Mouse (Mus musculus) limb, embryonic 14.5 days (tissue): ENCODE results near the gene Oas1h. TPM values are rescaled to one million over a fixed set of nuclear protein-coding genes. Genes with fewer than 3 reads are reported as not detected.
"Not testable (repeated sequence)": the region's sequence is repeated elsewhere in the genome, so short reads cannot be mapped to it uniquely, and the experiment has no call there.

Experiments
- ATAC-seq: fragments of 200-750 bp; cut with Nextera tagmentation; 2 replicates; pipeline ENCODE4 v1.8.0; 2017; ENCODE audit warnings: low read depth, moderate number of reproducible peaks, moderate TSS enrichment; ENCODE audit not compliant: low FRiP score
- DNase-seq: peaks from one replicate; pipeline ENCODE4 v3.0.0-alpha.2; 2015; ENCODE audit warnings: low spot score
- H3K27ac ChIP-seq: fragments of 300-500 bp; sonication (generic); replicated peaks from 2 replicates; pipeline ENCODE4 v1.5.1; 2014; ENCODE audit warnings: low read depth, mild to moderate bottlenecking, low read length, moderate library complexity, mixed read lengths
- H3K27me3 ChIP-seq: fragments of 300-500 bp; sonication (generic); 2 replicates; pipeline ENCODE4 v1.6.1; 2014; ENCODE audit warnings: low read length, mixed read lengths; ENCODE audit not compliant: control insufficient read depth, insufficient read depth
- H3K36me3 ChIP-seq: fragments of 300-500 bp; sonication (generic); 2 replicates; pipeline ENCODE4 v1.6.1; 2014; ENCODE audit warnings: mild to moderate bottlenecking, low read length, moderate library complexity, mixed read lengths; ENCODE audit not compliant: control insufficient read depth, insufficient read depth
- H3K4me1 ChIP-seq: fragments of 300-500 bp; sonication (generic); 2 replicates; pipeline ENCODE4 v1.6.1; 2014; ENCODE audit warnings: antibody characterized with exemption, low read length, mixed read lengths; ENCODE audit not compliant: control insufficient read depth, insufficient read depth
- H3K4me2 ChIP-seq: fragments of 300-500 bp; sonication (generic); replicated peaks from 2 replicates; pipeline ENCODE4 v1.6.1; 2014; ENCODE audit warnings: low read depth, mild to moderate bottlenecking, low read length, moderate library complexity; ENCODE audit not compliant: severe bottlenecking
- H3K4me3 ChIP-seq: fragments of 300-500 bp; sonication (generic); replicated peaks from 2 replicates; pipeline ENCODE4 v1.5.1; 2014; ENCODE audit warnings: low read length
- H3K9ac ChIP-seq: fragments of 300-500 bp; sonication (generic); 2 replicates; pipeline ENCODE4 v1.6.1; 2014; ENCODE audit warnings: mild to moderate bottlenecking, low read depth, low read length, moderate library complexity; ENCODE audit not compliant: severe bottlenecking
- H3K9me3 ChIP-seq: fragments of 300-500 bp; sonication (generic); 2 replicates; pipeline ENCODE4 v1.6.1; 2016; ENCODE audit warnings: low read length; ENCODE audit not compliant: control insufficient read depth
- POLR2A ChIP-seq: fragments of 200-500 bp; IDR thresholded peaks from 2 replicates; pipeline ENCODE4 v1.8.0; 2012; ENCODE audit warnings: inconsistent platforms, mild to moderate bottlenecking, moderate library complexity, borderline replicate concordance; ENCODE audit not compliant: insufficient read depth, insufficient read length; ENCODE audit errors: extremely low read depth
- WGBS: fragments of 180-500 bp; shearing (Covaris S2); extraction: QIAGEN DNeasy Blood & Tissue Kit; methylation state at CpG from one replicate; pipeline ENCODE4 v1.1.7; 2014; 5-methylcytosine and 5-hydroxymethylcytosine counted together
- polyA plus RNA-seq, 2 experiments: library from polyadenylated mRNA; depleted of rRNA in 1 of 2; stranded (reverse) in 1 of 2; unstranded in 1 of 2; fragments of >200 nt; fragmentation: Nextera tagmentation in 1 of 2; extraction: Ambion mirVana in 1 of 2; gene quantifications; 2 replicates each; pipeline versions ENCODE4 v1.2.1 to v1.2.3; 2012 to 2014

Gene Oas1h
- polyA plus RNA-seq, 2 experiments: not detected

- Histone ChIP-seq H3K4me2 (no peak overlapping the region), H3K4me1 (no peaks in the 10 kb centered on the region), H3K9me3 (no peaks in the 10 kb centered on the region), H3K9ac (no peak overlapping the region), H3K36me3 (no peaks in the 10 kb centered on the region), H3K4me3 (no peak overlapping the region), H3K27me3 (no peaks in the 10 kb centered on the region), H3K27ac (no peak overlapping the region)
- WGBS: 49% methylated on average over 6 of the region's 6 CpGs
- ATAC-seq (no peak), DNase-seq (no peak)
- no peak for TF ChIP-seq POLR2A
These were observed 26.6 kb downstream of the Oas1h start for GRCm38 (mm10) chr5:120887831-120888230.

GRCm38 (mm10) chr5:120888294-120888815 is 27.1 kb downstream of the Oas1h start:
- WGBS: 35% methylated on average over 4 of the region's 4 CpGs
- not testable (repeated sequence) for H3K27me3 ChIP-seq

GRCm38 (mm10) chr5:120890026-120890425 is 28.8 kb downstream of the Oas1h start:
- Histone ChIP-seq H3K4me1 (no peaks in the 10 kb centered on the region), H3K4me3 (no peak overlapping the region), H3K27ac (no peak overlapping the region), H3K4me2 (no peak overlapping the region), H3K36me3 (no peaks in the 10 kb centered on the region), H3K27me3 (no peaks in the 10 kb centered on the region), H3K9me3 (no peaks in the 10 kb centered on the region), H3K9ac (no peak overlapping the region)
- no peak for TF ChIP-seq POLR2A
- ATAC-seq (no peak), DNase-seq (no peak)
- WGBS: 79% methylated on average over 2 of the region's 2 CpGs

More at GRCm38 (mm10) chr5:120888294-120888815, 27.1 kb downstream of the Oas1h start:
- H3K36me3 ChIP-seq, H3K4me2 ChIP-seq, H3K4me3 ChIP-seq, H3K9me3 ChIP-seq, H3K4me1 ChIP-seq, H3K9ac ChIP-seq, DNase-seq, H3K27ac ChIP-seq, ATAC-seq: not testable (repeated sequence)

GRCm38 (mm10) chr5:120890991-120891390 is 29.8 kb downstream of the Oas1h start:
- Histone ChIP-seq H3K4me3 (no peak overlapping the region), H3K27ac (no peak overlapping the region), H3K9me3 (no peaks in the 10 kb centered on the region), H3K27me3 (no peaks in the 10 kb centered on the region), H3K9ac (no peak overlapping the region), H3K4me1 (no peaks in the 10 kb centered on the region), H3K36me3 (no peaks in the 10 kb centered on the region), H3K4me2 (no peak overlapping the region)
- TF ChIP-seq POLR2A: no peak
- ATAC-seq (no peak), DNase-seq (no peak)
- WGBS: 43% methylated on average over 3 of the region's 3 CpGs

GRCm38 (mm10) chr5:120891566-120892242 is 30.5 kb downstream of the Oas1h start:
- H3K36me3 ChIP-seq, H3K4me3 ChIP-seq: not testable (repeated sequence)
- 63% methylated on average over 2 of the region's 2 CpGs for WGBS

GRCm38 (mm10) chr5:120892243-120892660 is 31.0 kb downstream of the Oas1h start:
- H3K9me3 ChIP-seq: no peaks in the 10 kb centered on the region
- no peak for ATAC-seq
- H3K4me3 ChIP-seq: no peak overlapping the region

More at GRCm38 (mm10) chr5:120891566-120892242, 30.5 kb downstream of the Oas1h start:
- not testable (repeated sequence) for H3K9ac ChIP-seq, H3K27ac ChIP-seq, H3K9me3 ChIP-seq, H3K4me2 ChIP-seq, ATAC-seq, DNase-seq, H3K27me3 ChIP-seq, H3K4me1 ChIP-seq

GRCm38 (mm10) chr5:120893866-120894265 is 32.6 kb downstream of the Oas1h start:
- 90% methylated on average over 4 of the region's 4 CpGs for WGBS
- not testable (repeated sequence) for H3K27me3 ChIP-seq, H3K4me2 ChIP-seq, ATAC-seq, H3K4me1 ChIP-seq, H3K36me3 ChIP-seq, H3K27ac ChIP-seq, DNase-seq, H3K9me3 ChIP-seq, H3K4me3 ChIP-seq, H3K9ac ChIP-seq

More at GRCm38 (mm10) chr5:120892243-120892660, 31.0 kb downstream of the Oas1h start:
- 15% methylated on average over 2 of the region's 2 CpGs for WGBS
- Histone ChIP-seq H3K4me1 (no peaks in the 10 kb centered on the region), H3K36me3 (no peaks in the 10 kb centered on the region), H3K27ac (no peak overlapping the region), H3K4me2 (no peak overlapping the region), H3K27me3 (no peaks in the 10 kb centered on the region), H3K9ac (no peak overlapping the region)
- DNase-seq: no peak
- TF ChIP-seq POLR2A: no peak

- not testable (repeated sequence) for H3K27ac ChIP-seq, H3K4me3 ChIP-seq, H3K9me3 ChIP-seq, ATAC-seq, H3K36me3 ChIP-seq, H3K9ac ChIP-seq, H3K27me3 ChIP-seq, H3K4me2 ChIP-seq, H3K4me1 ChIP-seq, DNase-seq
- 76% methylated on average over 2 of the region's 2 CpGs for WGBS
These were observed 33.5 kb downstream of the Oas1h start for GRCm38 (mm10) chr5:120894692-120895091.
